Mouse (Mus musculus): ENCODE measurements at regions not wholly inside any gene's neighbourhood (a gene's known extent, or its start where the extent isn't known, plus 50 kb on each side); places are given as distances from the start of the nearest gene placed in this dataset.

DNA sequence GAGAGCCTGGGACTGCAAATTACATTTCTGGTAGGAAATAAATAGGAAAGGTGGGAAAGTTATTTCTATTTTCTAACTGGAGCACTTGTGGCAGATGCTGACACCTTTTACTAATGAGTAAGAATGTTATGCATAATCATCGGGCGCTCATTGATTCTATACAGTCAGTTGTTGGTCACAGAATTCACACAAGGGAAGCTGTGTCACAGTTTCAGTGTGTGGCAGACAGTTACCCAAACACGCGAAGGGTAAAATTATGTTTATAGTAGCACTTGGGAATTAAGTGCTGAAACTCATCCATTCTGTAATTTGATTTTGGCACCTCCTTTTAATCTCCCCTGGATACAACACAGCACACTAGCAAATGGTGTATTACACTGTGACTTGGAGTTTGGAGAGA is 1376.8 kb downstream of the Sis start:
- no peak for ATAC-seq (replicated peaks; ENCODE audit: poor library complexity)

DNA sequence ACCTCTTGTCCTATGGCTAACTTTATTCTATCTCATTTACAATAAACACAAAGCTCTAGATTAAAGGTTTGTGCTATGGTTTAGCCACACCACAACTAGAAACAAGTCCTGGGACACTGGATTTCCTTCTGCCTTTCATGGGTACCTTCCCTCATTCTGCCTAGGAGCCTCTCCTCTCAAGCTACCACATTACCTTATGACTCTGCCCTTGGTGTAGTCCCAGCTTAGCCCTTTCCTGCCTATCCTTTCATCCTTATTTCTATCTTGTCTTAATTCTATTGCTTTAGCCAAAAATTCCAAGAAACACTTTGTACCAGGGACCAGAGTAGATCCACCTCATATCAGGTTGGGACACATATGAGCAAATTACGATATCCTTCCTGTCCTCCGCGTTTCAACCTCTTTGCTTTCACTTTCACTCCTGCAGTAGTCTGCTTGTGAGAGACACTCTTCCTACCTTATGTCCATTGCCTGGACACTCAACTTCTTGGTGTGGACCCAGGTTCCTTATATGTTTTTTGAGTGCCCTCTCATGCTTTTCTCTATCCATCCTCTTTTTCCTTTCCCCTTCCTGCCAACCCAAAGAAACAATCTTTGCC is 1403.7 kb downstream of the Sis start:
- peak; percentile 71 for ATAC-seq (replicated peaks; ENCODE audit: poor library complexity)

DNA sequence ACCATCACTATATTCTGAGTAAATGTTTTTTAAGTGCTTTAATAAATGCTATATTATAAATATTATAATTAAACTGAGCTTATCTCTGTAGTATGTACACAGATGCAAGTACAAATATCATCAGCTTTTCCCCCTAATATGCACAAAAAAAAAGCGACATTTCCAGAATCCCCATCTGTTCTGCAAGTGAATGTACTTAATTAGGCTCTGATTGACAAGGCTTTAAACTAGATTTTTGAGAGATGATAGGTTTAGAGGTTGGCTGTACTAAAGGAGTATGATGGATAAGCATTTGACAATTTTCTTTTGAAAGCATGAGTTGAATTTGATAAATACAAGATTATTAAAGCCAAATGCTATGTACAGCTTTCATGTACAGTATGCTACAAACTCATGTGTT is 1404.8 kb downstream of the Sis start:
- ATAC-seq (replicated peaks; ENCODE audit: poor library complexity), result no peak

DNA sequence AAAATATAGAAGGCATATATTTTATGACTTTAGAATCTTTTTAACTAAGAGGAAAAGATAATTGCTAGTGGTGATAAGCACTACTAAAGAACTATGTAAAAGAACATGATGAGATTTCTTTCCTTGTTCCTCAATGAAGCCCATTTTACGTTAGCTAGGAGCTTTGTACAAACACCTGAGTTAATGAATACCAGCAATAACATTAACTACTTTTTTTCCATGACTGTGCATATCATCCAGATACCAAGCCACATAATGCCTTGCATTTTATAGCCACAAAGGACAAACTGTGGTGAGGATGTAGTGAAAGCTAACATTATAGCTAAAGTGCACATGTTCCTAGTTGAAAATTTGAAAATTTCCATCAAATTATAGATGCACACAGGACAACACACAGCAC is 1421.8 kb downstream of the Sis start:
- no peak for ATAC-seq (replicated peaks; ENCODE audit: poor library complexity)

DNA sequence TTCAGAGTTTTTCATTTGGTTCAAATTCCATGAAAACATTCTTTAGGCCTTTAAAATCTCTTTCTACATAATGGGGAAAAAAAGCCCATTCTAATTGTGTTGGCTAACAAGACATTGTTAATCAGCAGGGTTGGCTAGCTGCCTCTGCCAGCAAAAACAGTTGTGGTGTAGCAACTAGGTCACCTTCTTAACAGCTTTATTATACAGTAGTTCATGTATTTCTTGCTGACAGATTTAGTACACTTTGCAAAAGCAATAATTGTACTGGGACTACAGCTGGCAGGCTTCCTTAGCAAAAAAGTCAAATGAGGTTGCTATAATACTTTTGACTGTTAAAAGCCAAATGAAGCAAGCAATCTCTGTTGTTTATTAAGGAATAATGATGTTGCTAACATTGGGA is 1454.8 kb downstream of the Sis start:
- no peak for ATAC-seq (replicated peaks; ENCODE audit: poor library complexity)

All from megakaryocyte progenitor cell, adult 5-6 weeks (primary cell).